20 mouse cellular contexts compared by ENCODE assay signal in genomic region chr13:34245216-34245615, GRCm38 (mm10).
A peak's percentile ranks its signal among the peaks of the same experiment; 100 is the strongest.
DNase-seq lines count a peak whose midpoint lies in the region; TF ChIP-seq lines count a peak whose summit lies in the region.
"Had no signal": no experiment of that assay in that cellular context is flagged by ENCODE, and none has a peak within 500 bp of the region (broad histone marks: within the 10 kb centered on the region; RNA-seq: fewer than 3 reads in every experiment).

No protein-coding gene starts in this region.

- WGBS in kidney, adult 2 months: 86% methylated on average over 6 of the region's 6 CpGs

- no peak for TF ChIP-seq CTCF in left cerebral cortex, adult 2 months (IDR thresholded peaks at IDR 0.05)
- TF ChIP-seq CTCF in cortical plate, adult 2 months (IDR thresholded peaks at IDR 0.05; ENCODE audit: extremely low read depth, insufficient read depth, low read length): no peak
- no peak for TF ChIP-seq CTCF in kidney, adult 2 months (conservative IDR thresholded peaks at IDR 0.05; ENCODE audit: insufficient read depth, insufficient read length, low read depth, low read length)

- H3K27ac ChIP-seq in left cerebral cortex, adult 2 months: peak overlapping the region; percentile 41; the same call in 1 of the 2 replicates
- H3K27ac ChIP-seq in cortical plate, adult 2 months (ENCODE audit: insufficient read depth, low read length): 0 out of 2 replicates have a peak overlapping the region, but pooled peaks have one; percentile 14
- H3K27ac ChIP-seq in kidney, adult 2 months (ENCODE audit: insufficient read depth, low read depth, low read length): no peak overlapping the region
- H3K27ac ChIP-seq: embryonic facial prominence, embryonic 12.5 days; heart, embryonic 13.5 days; neural tube, embryonic 15.5 days had no signal

- intact Hi-C loops in left cerebral cortex, adult 2 months (cut with DNase I): no loop called here
- intact Hi-C loops in left cerebral cortex, postnatal 14 days (cut with DNase I): no loop called here

- H3K4me3 ChIP-seq in left cerebral cortex, adult 2 months: no peak overlapping the region
- H3K4me3 ChIP-seq in cortical plate, adult 2 months (ENCODE audit: insufficient read depth, low read length): no peak overlapping the region
- H3K4me3 ChIP-seq in kidney, adult 2 months (ENCODE audit: insufficient read depth, low read depth, low read length): no peak overlapping the region
- H3K4me3 ChIP-seq: embryonic facial prominence, embryonic 12.5 days; erythroblast, embryonic 14.5 days; heart, embryonic 13.5 days; neural tube, embryonic 15.5 days had no signal

- H3K4me1 ChIP-seq in cortical plate, adult 2 months (ENCODE audit: control insufficient read depth, insufficient read depth, low read length): peaks cover 12% of the 10 kb centered on the region
- peaks cover 8% of the 10 kb centered on the region; the same call in 1 of the 2 replicates for H3K4me1 ChIP-seq in kidney, adult 2 months (ENCODE audit: control insufficient read depth, insufficient read depth, low read length)

- H3K27me3 ChIP-seq in kidney, adult 2 months (replicated peaks; ENCODE audit: control insufficient read depth, insufficient read depth, low read length): no peaks in the 10 kb centered on the region
- H3K27me3 ChIP-seq: embryonic facial prominence, embryonic 12.5 days; heart, embryonic 13.5 days; neural tube, embryonic 15.5 days had no signal

- TF ChIP-seq POLR2A in cortical plate, adult 2 months (IDR thresholded peaks at IDR 0.05; ENCODE audit: extremely low read depth, insufficient read depth, low read length): no peak
- TF ChIP-seq POLR2A in kidney, adult 2 months (IDR thresholded peaks at IDR 0.05; ENCODE audit: low read depth, low read length): no peak

- no peaks in the 10 kb centered on the region for H3K36me3 ChIP-seq in kidney, adult 2 months (ENCODE audit: control insufficient read depth, insufficient read depth, low read length)
- H3K36me3 ChIP-seq: embryonic facial prominence, embryonic 12.5 days; heart, embryonic 13.5 days; neural tube, embryonic 15.5 days had no signal

- DNase-seq in left cerebral cortex, adult 2 months (ENCODE audit: extremely low spot score in 1 of 2, low spot score in 2 of 2): no peak
- DNase-seq in left cerebral cortex, postnatal 14 days (ENCODE audit: low spot score in 2 of 2): no peak
- peak; percentile 63 to 71 for DNase-seq in lung, adult 18-20 months
- DNase-seq in lung, postnatal 25 days (ENCODE audit: low spot score): peak; percentile 70
- DNase-seq in urinary bladder, postnatal 4 days (ENCODE audit: low spot score in 2 of 2): no peak
- no peak for DNase-seq in kidney, adult 2 months
- DNase-seq: adrenal gland, adult 8-10 months; cerebellum, adult 9-11 months; gastrocnemius, postnatal 10 days; heart, adult 11 months; heart, postnatal 36 days; kidney, adult 11 months; kidney, postnatal 14 days; lung, embryonic 14.5 days; right cerebral cortex, postnatal 25 days had no signal

Comparison
In these comparisons a context has a peak if more than half of its experiments do, and no peak if none do; other contexts are left out.
1. DNase-seq: peak in lung, adult 18-20 months (2 of 2) and lung, postnatal 25 days (single experiment); none in left cerebral cortex, adult 2 months (0 of 2), left cerebral cortex, postnatal 14 days (0 of 2), urinary bladder, postnatal 4 days (0 of 2) and kidney, adult 2 months (single experiment).